Mouse (Mus musculus): ENCODE data around the gene Spata31d1d. TPM values are rescaled to one million over a fixed set of nuclear protein-coding genes. Genes with fewer than 3 reads are reported as not detected.
A peak's percentile ranks its signal among the peaks of the same experiment; 100 is the strongest.

Gene Spata31d1d
- polyA plus RNA-seq, 2 experiments = 0.02 to 0.03 TPM

- Histone ChIP-seq H3K9ac (replicated peaks) (no peak overlapping the region), H3K36me3 (replicated peaks; ENCODE audit: control insufficient read depth, insufficient read depth, low read depth) (no peaks in the 10 kb centered on the region), H3K4me1 (replicated peaks; ENCODE audit: control insufficient read depth in 2 of 2, insufficient read depth in 2 of 2, low read length in 1 of 2) (peaks cover 11 to 30% of the 10 kb centered on the region in 2 experiments), H3K4me3 (ENCODE audit: insufficient read depth in 1 of 2, low read depth in 2 of 2, low read length in 2 of 2) (no peak overlapping the region), H3K4me2 (ENCODE audit: low read depth) (no peak overlapping the region), H3K27me3 (ENCODE audit: control insufficient read depth, insufficient read depth, low read length) (no peaks in the 10 kb centered on the region), H3K27ac (no peak overlapping the region), H3K9me3 (ENCODE audit: control insufficient read depth, low read length) (no peaks in the 10 kb centered on the region)
- ATAC-seq (ENCODE audit: insufficient read depth) = no peak
- DNase-seq (ENCODE audit: low read depth in 3 of 3, low spot score in 3 of 3) = no peak
- TF ChIP-seq CTCF (IDR thresholded peaks at IDR 0.05; ENCODE audit: low read depth) (no peak), EP300 (IDR thresholded peaks at IDR 0.05; ENCODE audit: low read depth) (no peak)
- WGBS (ENCODE audit: insufficient replicate concordance) = 60% methylated on average over 4 of the region's 4 CpGs
These were observed 52.2 kb downstream of the Spata31d1d start for GRCm38 (mm10) chr13:59679306-59679705.

DNA sequence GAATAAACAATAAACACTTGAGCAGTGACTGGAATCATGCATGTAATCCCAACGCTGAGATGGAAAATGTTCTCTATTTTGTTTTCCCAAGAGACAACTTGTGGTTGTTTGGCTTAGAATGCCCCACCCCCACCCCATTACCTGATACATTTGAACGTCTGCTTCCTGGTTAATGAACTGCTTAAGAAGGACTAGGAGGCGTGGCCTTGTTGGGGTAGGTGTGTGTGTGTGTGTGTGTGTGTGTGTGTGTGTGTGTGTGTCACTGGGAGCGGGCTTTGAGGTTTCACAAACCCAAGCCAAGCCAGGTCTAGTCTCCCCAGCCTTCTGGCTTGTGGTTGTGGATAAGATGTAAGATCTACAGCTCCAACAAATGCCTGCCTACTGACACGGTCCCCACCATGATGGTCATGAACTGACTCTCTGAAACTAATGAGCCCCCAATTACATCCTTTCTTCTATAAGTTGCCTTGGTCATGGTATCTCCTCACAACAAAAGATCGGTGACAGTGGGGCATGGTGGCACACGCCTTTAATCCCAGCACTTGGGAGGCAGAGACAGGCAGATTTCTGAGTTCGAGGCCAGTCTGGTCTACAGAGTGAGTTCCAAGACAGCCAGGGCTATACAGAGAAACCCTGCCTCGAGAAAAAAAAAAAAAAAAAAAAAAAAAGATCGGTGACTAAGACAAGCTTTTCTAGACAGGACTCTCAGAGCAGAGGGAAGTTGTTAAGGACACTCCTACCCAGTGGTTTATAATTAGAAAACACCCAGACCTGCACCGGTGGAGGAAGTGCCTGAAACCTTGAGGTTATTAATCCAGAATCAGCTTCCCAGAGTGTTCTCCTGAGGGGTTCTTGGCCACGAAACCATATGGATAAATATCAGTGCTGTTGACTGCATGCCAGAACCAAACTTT, 55.0 kb downstream of the Spata31d1d start:
- ATAC-seq (ENCODE audit: insufficient read depth) (no peak), DNase-seq (ENCODE audit: low read depth in 3 of 3, low spot score in 3 of 3) (no peak)
- peaks cover 2% of the 10 kb centered on the region; the same call in 1 of the 2 replicates for H3K36me3 ChIP-seq (replicated peaks; ENCODE audit: control insufficient read depth, insufficient read depth, low read depth)
- no peaks in the 10 kb centered on the region for H3K27me3 ChIP-seq (ENCODE audit: control insufficient read depth, insufficient read depth, low read length)
- no peaks in the 10 kb centered on the region for H3K9me3 ChIP-seq (ENCODE audit: control insufficient read depth, low read length)
- no peak for TF ChIP-seq CTCF (IDR thresholded peaks at IDR 0.05; ENCODE audit: low read depth)
- no peak for TF ChIP-seq EP300 (IDR thresholded peaks at IDR 0.05; ENCODE audit: low read depth)
- H3K27ac ChIP-seq = peak overlapping the region; percentile 85; the same call in 1 of the 2 replicates
- no peak overlapping the region for H3K9ac ChIP-seq (replicated peaks)
- H3K4me3 ChIP-seq (ENCODE audit: insufficient read depth in 1 of 2, low read depth in 2 of 2, low read length in 2 of 2) = peak overlapping the region in 1 of 2 experiments; percentile 93; a peak in 2 of 4 replicates
- 48% methylated on average over 12 of the region's 12 CpGs for WGBS (ENCODE audit: insufficient replicate concordance)
- peaks cover 24 to 43% of the 10 kb centered on the region in 2 experiments for H3K4me1 ChIP-seq (replicated peaks; ENCODE audit: control insufficient read depth in 2 of 2, insufficient read depth in 2 of 2, low read length in 1 of 2)
- H3K4me2 ChIP-seq (ENCODE audit: low read depth) = peak overlapping the region; percentile 69

Other genes with a start within 250 kb of the Spata31d1d start
- 4.8 and 5.3 TPM in 2 replicates for gene Agtpbp1, start 146.5 kb downstream of the Spata31d1d start, polyA plus RNA-seq (2012; rRNA removed)
- 9.6 and 10.3 TPM in 2 replicates for gene Agtpbp1, start 146.5 kb downstream of the Spata31d1d start, polyA plus RNA-seq (2014; fragmentation: Nextera tagmentation; extraction: Ambion mirVana)
- 12.0 and 12.6 TPM in 2 replicates for gene Naa35, start 146.5 kb downstream of the Spata31d1d start, polyA plus RNA-seq (2012; rRNA removed)
- 23.2 and 27.1 TPM in 2 replicates for gene Naa35, start 146.5 kb downstream of the Spata31d1d start, polyA plus RNA-seq (2014; fragmentation: Nextera tagmentation; extraction: Ambion mirVana)
- gene Golm1, start 55.9 kb downstream of the Spata31d1d start, polyA plus RNA-seq (2012; rRNA removed) = 19.8 and 25.5 TPM in 2 replicates
- gene Golm1, start 55.9 kb downstream of the Spata31d1d start, polyA plus RNA-seq (2014; fragmentation: Nextera tagmentation; extraction: Ambion mirVana) = 43.3 and 44.8 TPM in 2 replicates
- gene 4921517D22Rik, start 37.6 kb downstream of the Spata31d1d start, polyA plus RNA-seq (2012; rRNA removed) = not detected in 2 replicates
- not detected in 2 replicates for gene 4921517D22Rik, start 37.6 kb downstream of the Spata31d1d start, polyA plus RNA-seq (2014; fragmentation: Nextera tagmentation; extraction: Ambion mirVana)
- 0.01 TPM in 1 of 2 replicates, not detected in the other for gene Spata31d1a, start 21.4 kb downstream of the Spata31d1d start, polyA plus RNA-seq (2012; rRNA removed)
- not detected in 2 replicates for gene Spata31d1a, start 21.4 kb downstream of the Spata31d1d start, polyA plus RNA-seq (2014; fragmentation: Nextera tagmentation; extraction: Ambion mirVana)
- gene Spata31d1b, start 19.5 kb downstream of the Spata31d1d start, polyA plus RNA-seq (2012; rRNA removed) = not detected in 2 replicates
- not detected in 2 replicates for gene Spata31d1b, start 19.5 kb downstream of the Spata31d1d start, polyA plus RNA-seq (2014; fragmentation: Nextera tagmentation; extraction: Ambion mirVana)
- 0.02 and 0.03 TPM in 2 replicates for gene 1700014D04Rik, start 15.0 kb upstream of the Spata31d1d start, polyA plus RNA-seq (2012; rRNA removed)
- 0.03 and 0.33 TPM in 2 replicates for gene 1700014D04Rik, start 15.0 kb upstream of the Spata31d1d start, polyA plus RNA-seq (2014; fragmentation: Nextera tagmentation; extraction: Ambion mirVana)
- 120 and 138 TPM in 2 replicates for gene Isca1, start 38.1 kb upstream of the Spata31d1d start, polyA plus RNA-seq (2012; rRNA removed)
- 252 and 281 TPM in 2 replicates for gene Isca1, start 38.1 kb upstream of the Spata31d1d start, polyA plus RNA-seq (2014; fragmentation: Nextera tagmentation; extraction: Ambion mirVana)
- gene Gm49354, start 50.5 kb upstream of the Spata31d1d start, polyA plus RNA-seq (2012; rRNA removed) = 0.35 TPM in 1 of 2 replicates, not detected in the other
- not detected in 2 replicates for gene Gm49354, start 50.5 kb upstream of the Spata31d1d start, polyA plus RNA-seq (2014; fragmentation: Nextera tagmentation; extraction: Ambion mirVana)
- 21.7 and 40.3 TPM in 2 replicates for gene Tut7, start 91.4 kb upstream of the Spata31d1d start, polyA plus RNA-seq (2012; rRNA removed)
- gene Tut7, start 91.4 kb upstream of the Spata31d1d start, polyA plus RNA-seq (2014; fragmentation: Nextera tagmentation; extraction: Ambion mirVana) = 45.3 and 47.0 TPM in 2 replicates

Data from liver, embryonic 14.5 days (tissue).